Mouse (Mus musculus) heart, adult 2 months (tissue): ENCODE results near the gene Gipc2.

ENCODE experiments used
- CTCF ChIP-seq: fragments of 200-600 bp; IDR thresholded peaks from 2 replicates; pipeline ENCODE4 v1.8.1; 2022; ENCODE audit warnings: antibody characterized with exemption, mild to moderate bottlenecking, moderate library complexity
- EP300 ChIP-seq: fragments of 200-500 bp; IDR thresholded peaks from 2 replicates; pipeline ENCODE4 v1.6.1; 2011; ENCODE audit warnings: low read depth, low read length, control low read depth; ENCODE audit not compliant: insufficient read depth
- POLR2A ChIP-seq: fragments of 200-500 bp; IDR thresholded peaks from 2 replicates; pipeline ENCODE4 v1.6.1; 2011; ENCODE audit warnings: mild to moderate bottlenecking, low read depth, low read length, control low read depth; ENCODE audit not compliant: insufficient read depth

GRCm38 (mm10) chr3:152170407-152170806, 4.4 kb upstream of the Gipc2 start:
- TF ChIP-seq CTCF, result no peak
- TF ChIP-seq POLR2A, result no peak
- TF ChIP-seq EP300, result no peak
